ENCODE assay signal across 16 mouse cellular contexts in genomic region chr2:117137751-117138150, GRCm38 (mm10). TPM values are rescaled to one million over a fixed set of nuclear protein-coding genes. Genes with fewer than 3 reads are reported as not detected.
A peak's percentile ranks its signal among the peaks of the same experiment; 100 is the strongest.
DNase-seq lines count a peak whose midpoint lies in the region; ATAC-seq and TF ChIP-seq lines count a peak whose summit lies in the region.
"Had no signal": no experiment of that assay in that cellular context is flagged by ENCODE, and none has a peak within 500 bp of the region (broad histone marks: within the 10 kb centered on the region; RNA-seq: fewer than 3 reads in every experiment).

No protein-coding gene starts in this region.

- no peaks in the 10 kb centered on the region for H3K36me3 ChIP-seq in forebrain, postnatal 0 days (ENCODE audit: insufficient read depth)
- H3K36me3 ChIP-seq: embryonic facial prominence, embryonic 10.5 days; embryonic facial prominence, embryonic 12.5 days; forebrain, embryonic 15.5 days had no signal

- no peak overlapping the region for H3K27ac ChIP-seq in forebrain, postnatal 0 days (ENCODE audit: low read depth, low read length)
- H3K27ac ChIP-seq: embryonic facial prominence, embryonic 10.5 days; embryonic facial prominence, embryonic 12.5 days; forebrain, embryonic 13.5 days; forebrain, embryonic 15.5 days; gastrocnemius, adult 2 months had no signal

- H3K9me3 ChIP-seq in forebrain, postnatal 0 days (ENCODE audit: low read length): no peaks in the 10 kb centered on the region
- H3K9me3 ChIP-seq: embryonic facial prominence, embryonic 10.5 days; embryonic facial prominence, embryonic 12.5 days; forebrain, embryonic 13.5 days; forebrain, embryonic 15.5 days had no signal

- DNase-seq in adrenal gland, adult 2 months: peak; percentile 43
- no peak for DNase-seq in adrenal gland, postnatal 14 days
- peak; percentile 37 for DNase-seq in adrenal gland, postnatal 36 days
- no peak for DNase-seq in adrenal gland, adult 18-20 months (ENCODE audit: low spot score in 2 of 2)
- DNase-seq in heart, adult 11 months: peak; percentile 54
- DNase-seq in heart, postnatal 14 days: no peak
- no peak for DNase-seq in forebrain, postnatal 0 days
- DNase-seq: cerebellum, adult 11-12 months; cerebellum, adult 9-10 months; cerebellum, postnatal 10 days; cerebellum, postnatal 25 days; gastrocnemius, adult 2 months had no signal

- no peak for TF ChIP-seq CTCF in forebrain, postnatal 0 days (IDR thresholded peaks at IDR 0.05; ENCODE audit: low read depth)

- no peak overlapping the region for H3K9ac ChIP-seq in forebrain, postnatal 0 days
- H3K9ac ChIP-seq: embryonic facial prominence, embryonic 12.5 days; forebrain, embryonic 13.5 days; forebrain, embryonic 15.5 days had no signal

- ATAC-seq in forebrain, postnatal 0 days: no peak
- ATAC-seq: forebrain, embryonic 13.5 days; forebrain, embryonic 15.5 days had no signal

- WGBS in forebrain, postnatal 0 days: 8% methylated on average over 1 of the region's 1 CpGs

- intact Hi-C loops in heart, postnatal 14 days (cut with DNase I): no loop called here

- no peak overlapping the region for H3K4me2 ChIP-seq in forebrain, postnatal 0 days (ENCODE audit: low read depth)
- H3K4me2 ChIP-seq: embryonic facial prominence, embryonic 12.5 days; forebrain, embryonic 13.5 days; forebrain, embryonic 15.5 days had no signal

- no peak overlapping the region for H3K4me3 ChIP-seq in forebrain, postnatal 0 days (ENCODE audit: low read depth, low read length)
- H3K4me3 ChIP-seq: embryonic facial prominence, embryonic 10.5 days; embryonic facial prominence, embryonic 12.5 days; forebrain, embryonic 13.5 days; forebrain, embryonic 15.5 days; gastrocnemius, adult 2 months had no signal

- H3K4me1 ChIP-seq in forebrain, postnatal 0 days (ENCODE audit: insufficient read depth): 0 out of 2 replicates have a peak, but pooled peaks cover 3% of the 10 kb centered on the region
- H3K4me1 ChIP-seq: embryonic facial prominence, embryonic 12.5 days had no signal

- H3K27me3 ChIP-seq in forebrain, postnatal 0 days (ENCODE audit: insufficient read depth, low read length): no peaks in the 10 kb centered on the region
- H3K27me3 ChIP-seq: embryonic facial prominence, embryonic 12.5 days; forebrain, embryonic 13.5 days; forebrain, embryonic 15.5 days had no signal

RNA-seq across cellular contexts. Expression of gene Spred1, which starts 16.6 kb away (rescaled TPM):
- 100 to 1,000 TPM in 1 of 2 experiments, 10 to 100 TPM in 1; 58.3 to 113 TPM for total RNA-seq in adrenal gland, adult 2 months (2021)
- polyA plus RNA-seq in adrenal gland, adult 2 months (2012; rRNA removed): 11.3 and 22.6 TPM in 2 replicates
- total RNA-seq in adrenal gland, postnatal 14 days (2021): 63.9 and 64.1 TPM in 2 replicates
- total RNA-seq in adrenal gland, postnatal 36 days (2021): 100 to 1,000 TPM in 1 of 2 experiments, 10 to 100 TPM in 1; 97.2 to 101 TPM
- 10 to 100 TPM; 51.6 to 78.9 TPM for total RNA-seq in adrenal gland, adult 18-20 months (2021)
- total RNA-seq in heart, postnatal 14 days (2021): 10 to 100 TPM; 18.8 to 20.5 TPM
- total RNA-seq in forebrain, postnatal 0 days (2014; rRNA removed): 56.2 and 66.9 TPM in 2 replicates
- 8.8 and 11.3 TPM in 2 replicates for polyA plus RNA-seq in forebrain, postnatal 0 days (2015; fragmentation: Nextera tagmentation; extraction: Ambion mirVana)

Comparison
In these comparisons a context has a peak if more than half of its experiments do, and no peak if none do; other contexts are left out.
1. DNase-seq: peak in adrenal gland, adult 2 months (single experiment), adrenal gland, postnatal 36 days (2 of 2) and heart, adult 11 months (single experiment); none in adrenal gland, postnatal 14 days (single experiment), adrenal gland, adult 18-20 months (0 of 2), heart, postnatal 14 days (0 of 2) and forebrain, postnatal 0 days (single experiment).